Mouse (Mus musculus) midbrain, embryonic 16.5 days (tissue): Measurements from ENCODE around the gene Tbc1d1. TPM values are rescaled to one million over a fixed set of nuclear protein-coding genes. Genes with fewer than 3 reads are reported as not detected.

Experiments used
- ATAC-seq: fragments of 200-750 bp; cut with Nextera tagmentation; 2 replicates; pipeline ENCODE4 v1.8.0; 2017; ENCODE audit warnings: moderate TSS enrichment
- H3K27ac ChIP-seq: fragments of 300-500 bp; sonication (generic); 2 replicates; pipeline ENCODE4 v1.5.1; 2014; ENCODE audit warnings: mild to moderate bottlenecking, low read length, mixed read lengths
- H3K27me3 ChIP-seq: fragments of 300-500 bp; sonication (generic); 2 replicates; pipeline ENCODE4 v1.6.1; 2014; ENCODE audit warnings: low read depth, low read length, mixed read lengths; ENCODE audit not compliant: control insufficient read depth, insufficient read depth
- H3K36me3 ChIP-seq: fragments of 300-500 bp; sonication (generic); 2 replicates; pipeline ENCODE4 v1.6.1; 2014; ENCODE audit warnings: mild to moderate bottlenecking, low read length, moderate library complexity, mixed read lengths; ENCODE audit not compliant: control insufficient read depth, insufficient read depth
- H3K4me1 ChIP-seq: fragments of 300-500 bp; sonication (generic); 2 replicates; pipeline ENCODE4 v1.6.1; 2014; ENCODE audit warnings: mild to moderate bottlenecking, low read length, mixed read lengths; ENCODE audit not compliant: control insufficient read depth, insufficient read depth
- H3K4me2 ChIP-seq: fragments of 300-500 bp; sonication (generic); 2 replicates; pipeline ENCODE4 v1.6.1; 2014; ENCODE audit warnings: mild to moderate bottlenecking, low read length, mixed read lengths
- H3K4me3 ChIP-seq: fragments of 300-500 bp; sonication (generic); 2 replicates; pipeline ENCODE4 v1.5.1; 2014; ENCODE audit warnings: low read depth, mild to moderate bottlenecking, low read length, moderate library complexity, mixed read lengths
- H3K9ac ChIP-seq: fragments of 300-500 bp; sonication (generic); 2 replicates; pipeline ENCODE4 v1.6.1; 2014; ENCODE audit warnings: low read depth, low read length, mixed read lengths
- H3K9me3 ChIP-seq: fragments of 300-500 bp; sonication (generic); replicated peaks from 2 replicates; pipeline ENCODE4 v1.6.1; 2014; ENCODE audit warnings: mild to moderate bottlenecking, low read length, mixed read lengths; ENCODE audit not compliant: control insufficient read depth, poor library complexity, severe bottlenecking
- WGBS: fragments of 180-500 bp; shearing (Covaris S2); extraction: QIAGEN DNeasy Blood & Tissue Kit; methylation state at CpG from one replicate; pipeline ENCODE4 v1.1.7; 2014; 5-methylcytosine and 5-hydroxymethylcytosine counted together
- polyA plus RNA-seq: library from polyadenylated mRNA; unstranded; fragments of >200 nt; fragmentation: Nextera tagmentation; extraction: Ambion mirVana; gene quantifications from 2 replicates; pipeline ENCODE4 v1.2.1, GENCODE M21; 2015

Gene Tbc1d1
- polyA plus RNA-seq, 1 experiment from 2014 or later: 8.5 TPM

- Histone ChIP-seq H3K4me2 (no peak overlapping the region), H3K27me3 (no peaks in the 10 kb centered on the region)
Observed at GRCm38 (mm10) chr5:64234269-64234985, 78.3 kb downstream of the Tbc1d1 start.

DNA sequence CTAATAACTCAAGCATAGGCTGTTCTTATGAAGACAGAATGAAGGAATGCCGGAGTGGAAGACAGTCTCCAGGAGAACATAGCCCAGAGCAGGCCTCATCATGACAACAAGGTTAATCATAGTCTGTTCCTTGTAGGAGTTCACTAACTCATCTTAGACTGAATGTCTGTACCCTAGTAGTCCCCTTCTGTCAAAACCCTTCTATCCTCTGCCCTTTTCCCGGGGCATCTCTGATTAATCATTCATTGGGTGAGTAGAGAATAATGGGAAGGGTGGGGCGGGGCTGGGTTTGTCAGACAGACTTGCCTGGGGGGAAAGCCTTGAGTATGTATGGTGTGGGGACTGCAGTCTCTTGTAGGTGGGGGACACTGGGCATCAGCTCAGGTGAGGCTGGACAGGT, 79.1 kb downstream of the Tbc1d1 start:
- Histone ChIP-seq H3K4me3 (no peak overlapping the region), H3K4me2 (no peak overlapping the region), H3K36me3 (no peaks in the 10 kb centered on the region), H3K27ac (no peak overlapping the region), H3K27me3 (no peaks in the 10 kb centered on the region), H3K4me1 (peaks cover 6% of the 10 kb centered on the region; the same call in 1 of the 2 replicates), H3K9me3 (no peaks in the 10 kb centered on the region), H3K9ac (no peak overlapping the region)
- WGBS: 82% methylated on average over 3 of the region's 3 CpGs
- ATAC-seq: 0 out of 2 replicates have a peak, but pooled peaks have one; percentile 34

More at GRCm38 (mm10) chr5:64234269-64234985, 78.3 kb downstream of the Tbc1d1 start:
- no peak overlapping the region for H3K9ac ChIP-seq
- H3K27ac ChIP-seq: no peak overlapping the region
- H3K4me1 ChIP-seq: peaks cover 9% of the 10 kb centered on the region; the same call in 1 of the 2 replicates
- H3K4me3 ChIP-seq: no peak overlapping the region
- H3K9me3 ChIP-seq: no peaks in the 10 kb centered on the region
- H3K36me3 ChIP-seq: no peaks in the 10 kb centered on the region
- WGBS: 86% methylated on average over 8 of the region's 8 CpGs
- ATAC-seq: no peak

DNA sequence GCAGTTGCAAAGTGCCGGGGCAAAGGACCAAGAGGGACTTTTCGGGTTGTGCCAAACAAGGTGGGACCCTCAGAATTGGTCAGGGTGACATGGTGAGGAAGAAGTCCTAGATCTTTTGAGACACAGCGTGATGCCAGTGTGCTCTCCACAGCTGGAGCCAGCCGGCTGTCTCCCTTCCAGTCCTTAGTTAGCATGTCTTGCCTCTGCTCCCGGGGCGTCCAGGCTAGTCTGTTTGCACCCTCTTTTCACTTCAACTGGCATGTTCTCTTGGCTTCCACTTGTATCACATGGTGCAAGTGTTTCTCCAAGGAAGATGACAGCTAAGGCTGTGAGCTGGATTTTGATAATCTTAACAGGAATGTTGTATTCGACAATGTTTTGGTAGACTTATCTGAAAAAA, 80.5 kb downstream of the Tbc1d1 start:
- Histone ChIP-seq H3K27ac (no peak overlapping the region), H3K27me3 (no peaks in the 10 kb centered on the region), H3K4me3 (no peak overlapping the region), H3K9me3 (no peaks in the 10 kb centered on the region), H3K4me1 (no peaks in the 10 kb centered on the region), H3K36me3 (no peaks in the 10 kb centered on the region), H3K4me2 (no peak overlapping the region), H3K9ac (no peak overlapping the region)
- 71% methylated on average over 7 of the region's 7 CpGs for WGBS
- no peak for ATAC-seq

DNA sequence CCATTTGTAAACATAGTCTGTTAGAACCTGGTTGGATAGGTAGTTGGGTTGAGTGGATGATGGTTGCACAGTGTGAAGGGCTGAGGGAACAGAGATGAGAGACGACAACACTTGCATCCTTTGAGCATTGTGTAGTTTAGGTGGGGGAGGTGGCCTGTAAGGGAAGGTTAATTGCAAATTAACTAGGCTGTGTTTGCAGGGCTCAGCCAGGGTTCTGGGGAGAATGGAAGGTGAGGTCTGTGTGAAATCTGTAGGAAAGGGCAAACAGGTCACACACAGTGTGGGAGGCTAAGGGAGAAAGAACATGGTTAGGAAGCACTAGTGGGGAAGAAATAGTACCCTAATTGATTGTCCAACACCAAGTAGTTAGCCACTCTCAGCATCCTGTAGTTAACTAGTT, 81.2 kb downstream of the Tbc1d1 start:
- Histone ChIP-seq H3K36me3 (no peaks in the 10 kb centered on the region), H3K27ac (no peak overlapping the region), H3K9ac (no peak overlapping the region), H3K4me1 (no peaks in the 10 kb centered on the region), H3K4me2 (no peak overlapping the region), H3K9me3 (no peaks in the 10 kb centered on the region), H3K27me3 (no peaks in the 10 kb centered on the region), H3K4me3 (no peak overlapping the region)
- no peak for ATAC-seq
- WGBS: 36% methylated on average over 1 of the region's 1 CpGs

- no peak for ATAC-seq
- 56% methylated on average over 3 of the region's 3 CpGs for WGBS
- no peaks in the 10 kb centered on the region for H3K27me3 ChIP-seq
Observed at GRCm38 (mm10) chr5:64237693-64238092, 81.6 kb downstream of the Tbc1d1 start.

DNA sequence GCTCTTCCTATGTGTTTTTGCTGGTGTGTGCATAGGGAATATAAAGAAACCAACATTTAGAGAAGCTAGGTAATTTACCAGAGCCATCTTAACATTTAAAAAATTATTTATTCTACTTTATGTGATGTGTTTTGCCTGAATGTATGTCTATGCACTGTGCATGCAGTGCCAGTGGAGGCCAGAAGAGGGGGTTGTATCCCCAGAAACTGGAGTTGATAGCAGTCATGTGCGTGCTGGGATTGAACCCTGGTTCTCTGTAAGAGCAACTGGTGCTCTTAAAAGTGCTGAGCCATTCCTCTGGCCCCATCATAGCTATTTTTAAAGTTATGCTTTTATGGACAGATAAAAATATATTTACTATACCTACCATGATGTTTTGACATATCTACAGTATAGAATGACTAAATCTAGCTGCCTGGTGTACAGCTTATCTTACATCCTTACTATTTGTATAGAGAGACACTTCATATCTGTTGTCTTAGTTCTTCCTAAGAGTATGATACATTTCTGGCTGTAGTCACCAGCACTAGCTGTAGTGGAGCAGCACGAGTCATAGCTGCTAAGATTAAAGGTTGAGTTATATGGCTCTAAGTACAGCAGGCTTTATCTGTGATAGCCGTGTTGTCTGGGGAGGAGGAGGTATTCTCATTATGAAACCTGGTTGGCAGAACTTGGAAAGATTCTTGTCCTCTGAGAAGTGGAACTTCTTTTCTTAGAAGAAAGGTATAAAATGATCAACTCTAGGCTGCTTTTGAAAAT, 83.0 kb downstream of the Tbc1d1 start:
- no peaks in the 10 kb centered on the region for H3K9me3 ChIP-seq
- H3K4me1 ChIP-seq: no peaks in the 10 kb centered on the region
- no peak overlapping the region for H3K4me3 ChIP-seq
- no peak overlapping the region for H3K4me2 ChIP-seq
- no peak for ATAC-seq
- no peak overlapping the region for H3K27ac ChIP-seq
- WGBS: 91% methylated on average over 3 of the region's 3 CpGs
- H3K9ac ChIP-seq: no peak overlapping the region
- no peaks in the 10 kb centered on the region for H3K36me3 ChIP-seq
- H3K27me3 ChIP-seq: no peaks in the 10 kb centered on the region

More at GRCm38 (mm10) chr5:64237693-64238092, 81.6 kb downstream of the Tbc1d1 start:
- no peak overlapping the region for H3K4me2 ChIP-seq
- H3K27ac ChIP-seq: no peak overlapping the region
- H3K4me1 ChIP-seq: no peaks in the 10 kb centered on the region
- H3K9me3 ChIP-seq: no peaks in the 10 kb centered on the region
- H3K4me3 ChIP-seq: no peak overlapping the region
- no peaks in the 10 kb centered on the region for H3K36me3 ChIP-seq
- no peak overlapping the region for H3K9ac ChIP-seq

GRCm38 (mm10) chr5:64240941-64241682, 85.0 kb downstream of the Tbc1d1 start:
- Histone ChIP-seq H3K4me3 (no peak overlapping the region), H3K27ac (no peak overlapping the region), H3K27me3 (no peaks in the 10 kb centered on the region), H3K36me3 (no peaks in the 10 kb centered on the region), H3K9ac (no peak overlapping the region), H3K4me2 (no peak overlapping the region), H3K9me3 (no peaks in the 10 kb centered on the region), H3K4me1 (no peaks in the 10 kb centered on the region)
- ATAC-seq: no peak
- WGBS: 81% methylated on average over 13 of the region's 13 CpGs

- Histone ChIP-seq H3K9ac (no peak overlapping the region), H3K4me3 (no peak overlapping the region)
Observed at GRCm38 (mm10) chr5:64241867-64242266, 85.8 kb downstream of the Tbc1d1 start.

More at GRCm38 (mm10) chr5:64241867-64242266, 85.8 kb downstream of the Tbc1d1 start:
- H3K9me3 ChIP-seq: no peaks in the 10 kb centered on the region
- no peaks in the 10 kb centered on the region for H3K4me1 ChIP-seq
- H3K27me3 ChIP-seq: no peaks in the 10 kb centered on the region
- no peak for ATAC-seq
- no peak overlapping the region for H3K4me2 ChIP-seq
- H3K36me3 ChIP-seq: no peaks in the 10 kb centered on the region
- 77% methylated on average over 8 of the region's 8 CpGs for WGBS
- H3K27ac ChIP-seq: no peak overlapping the region
